Mouse (Mus musculus): ENCODE data around the gene Cdk14.

Gene Cdk14

GRCm38 (mm10) chr5:5419992-5420455 is at the start of gene Cdk14:
Gene Cdk14 (minus strand): TSS chr5:5420312.
- DNase-seq (ENCODE audit: low spot score in 2 of 2) = no peak

GRCm38 (mm10) chr5:5465256-5465655 is 45.1 kb upstream of the Cdk14 start:
- DNase-seq (ENCODE audit: low spot score in 2 of 2) = no peak

GRCm38 (mm10) chr5:5431746-5432438 is 11.8 kb upstream of the Cdk14 start:
- no peak for DNase-seq (ENCODE audit: low spot score in 2 of 2)

GRCm38 (mm10) chr5:5423723-5424171 is 3.6 kb upstream of the Cdk14 start:
- no peak for DNase-seq (ENCODE audit: low spot score in 2 of 2)

- no peak for DNase-seq (ENCODE audit: low spot score in 2 of 2)
These were observed 3.0 kb upstream of the Cdk14 start for GRCm38 (mm10) chr5:5423081-5423480.

GRCm38 (mm10) chr5:5421439-5421838 is 1.3 kb upstream of the Cdk14 start:
- no peak for DNase-seq (ENCODE audit: low spot score in 2 of 2)

- no peak for DNase-seq (ENCODE audit: low spot score in 2 of 2)
These were observed 859 bp downstream of the Cdk14 start for GRCm38 (mm10) chr5:5419253-5419652.

GRCm38 (mm10) chr5:5414835-5415234 is 5.3 kb downstream of the Cdk14 start:
- no peak for DNase-seq (ENCODE audit: low spot score in 2 of 2)

GRCm38 (mm10) chr5:5411886-5412285 is 8.2 kb downstream of the Cdk14 start:
- no peak for DNase-seq (ENCODE audit: low spot score in 2 of 2)

GRCm38 (mm10) chr5:5401986-5402385 is 18.1 kb downstream of the Cdk14 start:
- peak in 1 of 2 experiments; percentile 20 for DNase-seq (ENCODE audit: low spot score in 2 of 2)

GRCm38 (mm10) chr5:5392786-5393185 is 27.3 kb downstream of the Cdk14 start:
- no peak for DNase-seq (ENCODE audit: low spot score in 2 of 2)

GRCm38 (mm10) chr5:5380731-5381718 is 39.1 kb downstream of the Cdk14 start:
- DNase-seq (ENCODE audit: low spot score in 2 of 2) = peak in 1 of 2 experiments; percentile 13

- peak; percentile 10 to 42 for DNase-seq (ENCODE audit: low spot score in 2 of 2)
These were observed 40.0 kb downstream of the Cdk14 start for GRCm38 (mm10) chr5:5379870-5380730.

- no peak for DNase-seq (ENCODE audit: low spot score in 2 of 2)
These were observed 40.6 kb downstream of the Cdk14 start for GRCm38 (mm10) chr5:5379501-5379869.

- DNase-seq (ENCODE audit: low spot score in 2 of 2) = no peak
These were observed 45.7 kb downstream of the Cdk14 start for GRCm38 (mm10) chr5:5374393-5374792.

- no peak for DNase-seq (ENCODE audit: low spot score in 2 of 2)
These were observed 46.6 kb downstream of the Cdk14 start for GRCm38 (mm10) chr5:5373541-5373940.

GRCm38 (mm10) chr5:5372936-5373335 is 47.2 kb downstream of the Cdk14 start:
- DNase-seq (ENCODE audit: low spot score in 2 of 2) = no peak

GRCm38 (mm10) chr5:5372354-5372753 is 47.8 kb downstream of the Cdk14 start:
- DNase-seq (ENCODE audit: low spot score in 2 of 2) = no peak

- DNase-seq (ENCODE audit: low spot score in 2 of 2) = no peak
These were observed 49.6 kb downstream of the Cdk14 start for GRCm38 (mm10) chr5:5370322-5371082.

- DNase-seq (ENCODE audit: low spot score in 2 of 2) = no peak
These were observed 51.5 kb downstream of the Cdk14 start for GRCm38 (mm10) chr5:5368389-5369164.
